Mouse (Mus musculus): ENCODE data around the gene Hist1h3f. TPM values are rescaled to one million over a fixed set of nuclear protein-coding genes. Genes with fewer than 3 reads are reported as not detected.
"Not testable (repeated sequence)": the region's sequence is repeated elsewhere in the genome, so short reads cannot be mapped to it uniquely, and the experiment has no call there.

Gene Hist1h3f
- polyA plus RNA-seq, 1 experiment from 2014 or later = 1.3 TPM

- peak within 1 kb of the TSS; percentile 63 for H3K4me3 ChIP-seq
- H3K36me3 ChIP-seq; H3K27me3 ChIP-seq (ENCODE audit: low read depth, poor library complexity, severe bottlenecking); H3K9me3 ChIP-seq (replicated peaks): not testable (repeated sequence)
- peaks cover 34% of the 10 kb centered on the region for H3K4me1 ChIP-seq
- H3K27ac ChIP-seq = peak within 1 kb of the TSS; percentile 97
- peak; percentile 89 for DNase-seq (ENCODE audit: low spot score)
- WGBS = under 1% methylated on average over 53 of the region's 62 CpGs
These were observed 8.4 kb upstream of the Hist1h3f start, which contains the start of gene Hist1h3g for GRCm38 (mm10) chr13:23535137-23536075. TSS of gene Hist1h3g (plus strand) at chr13:23535422.

DNA sequence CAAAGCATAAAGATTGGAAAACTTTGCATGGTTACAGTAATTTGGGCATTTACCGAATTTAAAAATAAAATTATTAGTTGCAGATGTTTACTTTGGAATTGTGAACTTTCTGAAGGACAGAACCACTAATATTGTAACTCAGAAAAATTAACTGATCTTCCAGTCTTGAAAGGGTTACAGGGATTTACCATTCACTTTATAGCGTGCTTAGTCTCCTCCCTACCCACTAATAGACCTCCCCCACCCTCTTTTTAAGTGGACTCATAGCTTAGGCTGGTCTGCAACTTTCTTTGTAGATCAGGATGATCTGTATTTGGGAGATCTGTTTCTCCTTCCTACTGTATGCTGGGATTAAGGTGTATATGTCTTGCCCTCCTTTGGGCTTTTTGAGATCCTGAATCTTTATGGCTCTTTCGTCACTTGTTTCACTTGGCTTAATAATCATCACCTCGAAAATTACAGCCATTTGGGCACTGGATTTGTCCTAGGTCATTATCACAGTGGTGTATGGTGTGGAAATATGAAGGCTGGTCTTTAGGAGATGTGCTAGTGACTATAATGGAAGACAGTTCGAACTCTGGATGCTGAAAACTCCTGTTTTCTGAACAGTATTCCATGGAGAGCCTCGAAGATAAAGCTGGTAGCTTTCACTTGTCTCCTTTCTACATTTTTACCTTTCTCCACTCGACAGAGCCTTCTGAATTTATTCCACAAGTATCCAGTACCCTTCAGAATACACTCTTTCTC is 7.6 kb upstream of the Hist1h3f start:
- WGBS = 22% methylated on average over 7 of the region's 7 CpGs
- peak overlapping the region; percentile 97 for H3K27ac ChIP-seq
- no peaks in the 10 kb centered on the region for H3K36me3 ChIP-seq
- H3K4me3 ChIP-seq = peak overlapping the region; percentile 63
- peaks cover 34% of the 10 kb centered on the region for H3K4me1 ChIP-seq
- no peaks in the 10 kb centered on the region for H3K27me3 ChIP-seq (ENCODE audit: low read depth, poor library complexity, severe bottlenecking)
- no peaks in the 10 kb centered on the region for H3K9me3 ChIP-seq (replicated peaks)
- no peak for DNase-seq (ENCODE audit: low spot score)

GRCm38 (mm10) chr13:23537006-23537710 is 6.7 kb upstream of the Hist1h3f start:
- no peaks in the 10 kb centered on the region for H3K36me3 ChIP-seq
- H3K27ac ChIP-seq = peak overlapping the region; percentile 97
- DNase-seq (ENCODE audit: low spot score) = no peak
- peaks cover 36% of the 10 kb centered on the region for H3K4me1 ChIP-seq
- no peaks in the 10 kb centered on the region for H3K9me3 ChIP-seq (replicated peaks)
- WGBS = 83% methylated on average over 3 of the region's 3 CpGs
- H3K27me3 ChIP-seq (ENCODE audit: low read depth, poor library complexity, severe bottlenecking) = no peaks in the 10 kb centered on the region
- peak overlapping the region; percentile 63 for H3K4me3 ChIP-seq

DNA sequence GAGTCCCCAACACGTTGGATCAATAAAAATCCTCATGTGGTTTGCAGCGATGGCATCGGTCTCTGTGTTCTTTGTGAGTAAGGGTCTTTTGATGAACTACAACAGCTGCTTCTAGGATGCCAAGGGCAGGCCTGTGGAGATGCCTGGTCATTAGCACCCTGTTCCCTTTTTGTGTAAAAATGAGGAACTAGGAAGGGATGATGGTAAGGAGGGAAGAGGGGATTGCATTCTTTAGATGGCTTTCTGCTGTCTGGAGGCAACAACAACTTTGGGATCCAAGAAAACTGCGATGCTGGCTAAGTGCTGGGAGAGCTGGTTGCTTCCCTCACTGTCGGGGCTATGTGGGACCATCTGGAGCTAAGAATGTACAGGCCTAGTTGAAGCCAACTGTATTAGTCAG is 5.6 kb upstream of the Hist1h3f start:
- no peaks in the 10 kb centered on the region for H3K9me3 ChIP-seq (replicated peaks)

DNA sequence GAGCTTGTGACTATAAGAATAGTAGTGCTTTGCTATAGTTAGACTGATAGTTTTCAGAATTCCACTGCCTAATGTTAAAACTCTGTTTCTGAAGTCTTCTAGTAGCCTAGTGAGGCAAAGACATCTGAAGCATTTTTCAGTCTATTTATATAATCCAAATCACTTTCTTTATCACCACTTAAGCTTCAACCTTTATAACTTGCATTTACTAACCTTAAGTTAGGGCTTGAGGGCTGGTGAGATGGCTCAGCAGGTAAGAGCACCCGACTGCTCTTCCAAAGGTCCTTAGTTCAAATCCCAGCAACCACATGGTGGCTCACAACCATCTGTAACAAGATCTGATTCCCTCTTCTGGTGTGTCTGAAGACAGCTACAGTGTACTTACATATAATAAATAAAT is 4.0 kb upstream of the Hist1h3f start:
- not testable (repeated sequence) for H3K9me3 ChIP-seq (replicated peaks); H3K4me3 ChIP-seq; H3K27ac ChIP-seq; H3K36me3 ChIP-seq; H3K27me3 ChIP-seq (ENCODE audit: low read depth, poor library complexity, severe bottlenecking); DNase-seq (ENCODE audit: low spot score)
- 69% methylated on average over 1 of the region's 1 CpGs for WGBS
- peaks cover 30% of the 10 kb centered on the region for H3K4me1 ChIP-seq

More for the DNA sequence above, 5.6 kb upstream of the Hist1h3f start:
- peak overlapping the region; percentile 69 for H3K27ac ChIP-seq
- DNase-seq (ENCODE audit: low spot score) = no peak
- 68% methylated on average over 5 of the region's 5 CpGs for WGBS
- H3K36me3 ChIP-seq = no peaks in the 10 kb centered on the region
- H3K27me3 ChIP-seq (ENCODE audit: low read depth, poor library complexity, severe bottlenecking) = no peaks in the 10 kb centered on the region
- no peak overlapping the region for H3K4me3 ChIP-seq
- H3K4me1 ChIP-seq = peaks cover 30% of the 10 kb centered on the region

- no peak overlapping the region for H3K27ac ChIP-seq
These were observed 2.4 kb upstream of the Hist1h3f start for GRCm38 (mm10) chr13:23541497-23541896.

GRCm38 (mm10) chr13:23542225-23542980 is 1.4 kb upstream of the Hist1h3f start:
- DNase-seq (ENCODE audit: low spot score); H3K27me3 ChIP-seq (ENCODE audit: low read depth, poor library complexity, severe bottlenecking); H3K9me3 ChIP-seq (replicated peaks); H3K36me3 ChIP-seq: not testable (repeated sequence)
- H3K4me1 ChIP-seq = peaks cover 16% of the 10 kb centered on the region
- H3K27ac ChIP-seq = peak overlapping the region; percentile 96
- peak overlapping the region; percentile 57 for H3K4me3 ChIP-seq
- WGBS = 11% methylated on average over 3 of the region's 3 CpGs

More at GRCm38 (mm10) chr13:23541497-23541896, 2.4 kb upstream of the Hist1h3f start:
- WGBS = 93% methylated on average over 3 of the region's 3 CpGs
- peaks cover 25% of the 10 kb centered on the region for H3K4me1 ChIP-seq
- H3K27me3 ChIP-seq (ENCODE audit: low read depth, poor library complexity, severe bottlenecking) = no peaks in the 10 kb centered on the region
- H3K9me3 ChIP-seq (replicated peaks) = no peaks in the 10 kb centered on the region
- no peak for DNase-seq (ENCODE audit: low spot score)
- H3K4me3 ChIP-seq = no peak overlapping the region
- no peaks in the 10 kb centered on the region for H3K36me3 ChIP-seq

DNA sequence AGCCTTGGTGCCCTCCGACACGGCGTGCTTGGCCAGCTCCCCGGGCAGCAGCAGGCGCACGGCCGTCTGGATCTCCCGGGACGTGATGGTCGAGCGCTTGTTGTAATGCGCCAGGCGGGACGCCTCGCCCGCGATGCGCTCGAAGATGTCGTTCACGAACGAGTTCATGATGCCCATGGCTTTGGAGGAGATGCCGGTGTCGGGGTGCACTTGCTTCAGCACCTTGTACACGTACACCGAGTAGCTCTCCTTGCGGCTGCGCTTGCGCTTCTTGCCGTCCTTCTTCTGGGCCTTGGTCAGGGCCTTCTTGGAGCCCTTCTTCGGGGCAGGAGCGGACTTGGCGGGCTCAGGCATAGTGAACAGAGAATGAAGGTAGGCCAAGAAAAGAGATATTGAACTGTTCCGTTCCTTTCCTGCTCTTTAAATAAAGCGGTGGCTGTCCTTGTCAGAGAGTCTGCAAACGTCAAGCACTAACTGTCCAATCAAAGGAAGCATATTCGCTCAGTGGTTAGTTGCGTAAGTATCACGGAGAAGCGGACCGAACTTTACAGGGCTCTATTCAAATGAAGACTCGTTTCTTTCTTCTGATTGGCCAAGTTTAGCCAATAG is 749 bp upstream of the Hist1h3f start, which contains the start of gene Hist1h2bh:
Hist1h2bh (minus strand) TSS at position 394 of the 609 bp plus-strand sequence.
- H3K27ac ChIP-seq = peak within 1 kb of the TSS; percentile 96
- WGBS = under 1% methylated on average over 42 of the region's 42 CpGs
- not testable (repeated sequence) for H3K36me3 ChIP-seq; H3K9me3 ChIP-seq (replicated peaks); H3K27me3 ChIP-seq (ENCODE audit: low read depth, poor library complexity, severe bottlenecking)
- peak within 1 kb of the TSS; percentile 57 for H3K4me3 ChIP-seq
- DNase-seq (ENCODE audit: low spot score) = peak; percentile 74
- H3K4me1 ChIP-seq = peaks cover 12% of the 10 kb centered on the region

DNA sequence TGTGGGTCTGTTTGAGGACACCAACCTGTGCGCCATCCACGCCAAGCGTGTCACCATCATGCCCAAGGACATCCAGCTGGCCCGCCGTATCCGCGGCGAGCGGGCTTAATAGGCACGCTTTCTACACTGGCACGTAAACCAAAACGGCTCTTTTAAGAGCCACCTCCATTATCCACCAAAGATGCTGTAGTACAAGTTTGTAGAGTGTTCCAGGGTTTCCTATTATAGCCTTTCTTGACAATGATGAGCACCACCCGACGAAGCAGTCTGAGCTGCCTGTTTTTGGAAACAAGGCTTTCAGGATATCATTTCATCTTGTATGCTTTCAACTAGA is 902 bp downstream of the Hist1h3f start:
- H3K36me3 ChIP-seq; H3K9me3 ChIP-seq (replicated peaks); DNase-seq (ENCODE audit: low spot score); H3K27me3 ChIP-seq (ENCODE audit: low read depth, poor library complexity, severe bottlenecking): not testable (repeated sequence)
- Histone ChIP-seq H3K4me3 (peak overlapping the region; percentile 57), H3K4me1 (peaks cover 10% of the 10 kb centered on the region; the same call in 1 of the 2 replicates), H3K27ac (peak overlapping the region; percentile 96)
- under 1% methylated on average over 13 of the region's 14 CpGs for whole genome bisulfite sequencing

DNA sequence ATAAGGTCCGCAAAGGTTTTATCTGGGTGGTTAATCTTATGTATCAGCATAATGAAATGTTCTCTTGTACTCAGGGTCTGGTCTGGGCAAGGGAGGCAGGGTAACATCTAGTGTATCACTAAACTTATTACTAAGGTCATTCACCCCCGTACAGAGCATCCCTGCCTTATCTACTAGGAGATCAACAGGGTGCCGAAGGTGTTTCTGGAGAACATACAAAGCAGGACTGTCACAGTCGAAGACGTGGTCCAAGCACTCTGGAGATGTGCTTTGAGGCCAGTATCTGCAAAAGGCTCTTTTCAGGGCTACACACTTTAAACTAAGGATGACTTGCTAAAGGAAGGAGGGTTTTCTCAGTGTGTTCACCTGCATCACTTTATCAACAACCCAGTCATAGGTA is 2.8 kb downstream of the Hist1h3f start:
- H3K4me3 ChIP-seq = no peak overlapping the region; the same call in 1 of the 2 replicates
- 74% methylated on average over 5 of the region's 5 CpGs for WGBS
- peak overlapping the region; percentile 68 for H3K27ac ChIP-seq
- peaks cover 15% of the 10 kb centered on the region for H3K4me1 ChIP-seq
- no peaks in the 10 kb centered on the region for H3K9me3 ChIP-seq (replicated peaks)
- DNase-seq (ENCODE audit: low spot score) = no peak
- no peaks in the 10 kb centered on the region for H3K27me3 ChIP-seq (ENCODE audit: low read depth, poor library complexity, severe bottlenecking)
- no peaks in the 10 kb centered on the region for H3K36me3 ChIP-seq

- Histone ChIP-seq H3K27ac (peak overlapping the region; percentile 97), H3K4me1 (peaks cover 22% of the 10 kb centered on the region), H3K4me3 (peak overlapping the region; percentile 52), H3K27me3 (ENCODE audit: low read depth, poor library complexity, severe bottlenecking) (no peaks in the 10 kb centered on the region), H3K36me3 (no peaks in the 10 kb centered on the region), H3K9me3 (replicated peaks) (no peaks in the 10 kb centered on the region)
- DNase-seq (ENCODE audit: low spot score) = peak; percentile 46
- WGBS = 5% methylated on average over 3 of the region's 3 CpGs
These were observed 6.9 kb downstream of the Hist1h3f start for GRCm38 (mm10) chr13:23550761-23551145.

Measured in limb, embryonic 10.5 days (tissue).